Mouse (Mus musculus) hindbrain, embryonic 15.5 days (tissue): Measurements from ENCODE around the gene Scel. TPM values are rescaled to one million over a fixed set of nuclear protein-coding genes. Genes with fewer than 3 reads are reported as not detected.

Source experiments
- ATAC-seq: fragments of 200-750 bp; cut with Nextera tagmentation; 2 replicates; pipeline ENCODE4 v1.8.0; 2017; ENCODE audit warnings: low read depth, moderate number of reproducible peaks, moderate TSS enrichment; ENCODE audit not compliant: low FRiP score
- H3K27ac ChIP-seq: fragments of 300-500 bp; sonication (generic); replicated peaks from 2 replicates; pipeline ENCODE4 v1.5.1; 2015; ENCODE audit warnings: mild to moderate bottlenecking, inconsistent platforms
- H3K27me3 ChIP-seq: fragments of 300-500 bp; sonication (generic); 2 replicates; pipeline ENCODE4 v1.6.1; 2015; ENCODE audit warnings: control low read depth, inconsistent platforms
- H3K36me3 ChIP-seq: fragments of 300-500 bp; sonication (generic); 2 replicates; pipeline ENCODE4 v1.6.1; 2015; ENCODE audit warnings: control low read depth, inconsistent platforms
- H3K4me1 ChIP-seq: fragments of 300-500 bp; sonication (generic); replicated peaks from 2 replicates; pipeline ENCODE4 v1.6.1; 2015; ENCODE audit warnings: control low read depth, inconsistent platforms
- H3K4me2 ChIP-seq: fragments of 300-500 bp; sonication (generic); 2 replicates; pipeline ENCODE4 v1.6.1; 2015; ENCODE audit warnings: moderate library complexity, mild to moderate bottlenecking, inconsistent platforms
- H3K4me3 ChIP-seq: fragments of 300-500 bp; sonication (generic); 2 replicates; pipeline ENCODE4 v1.5.1; 2015; ENCODE audit warnings: mild to moderate bottlenecking, inconsistent platforms
- H3K9ac ChIP-seq: fragments of 300-500 bp; sonication (generic); 2 replicates; pipeline ENCODE4 v1.6.1; 2015; ENCODE audit warnings: inconsistent platforms
- H3K9me3 ChIP-seq: fragments of 300-500 bp; sonication (generic); 2 replicates; pipeline ENCODE4 v1.6.1; 2016; ENCODE audit warnings: control low read depth, inconsistent platforms
- WGBS: fragments of 180-500 bp; shearing (Covaris S2); methylation state at CpG from one replicate; pipeline ENCODE4 v1.1.7; 2015; 5-methylcytosine and 5-hydroxymethylcytosine counted together
- polyA plus RNA-seq: library from polyadenylated mRNA; unstranded; fragments of >200 nt; fragmentation: Nextera tagmentation; extraction: Ambion mirVana; gene quantifications from 2 replicates; pipeline ENCODE4 v1.2.1, GENCODE M21; 2015

Scel gene
- polyA plus RNA-seq, 1 experiment from 2014 or later, result 0.13 TPM

DNA sequence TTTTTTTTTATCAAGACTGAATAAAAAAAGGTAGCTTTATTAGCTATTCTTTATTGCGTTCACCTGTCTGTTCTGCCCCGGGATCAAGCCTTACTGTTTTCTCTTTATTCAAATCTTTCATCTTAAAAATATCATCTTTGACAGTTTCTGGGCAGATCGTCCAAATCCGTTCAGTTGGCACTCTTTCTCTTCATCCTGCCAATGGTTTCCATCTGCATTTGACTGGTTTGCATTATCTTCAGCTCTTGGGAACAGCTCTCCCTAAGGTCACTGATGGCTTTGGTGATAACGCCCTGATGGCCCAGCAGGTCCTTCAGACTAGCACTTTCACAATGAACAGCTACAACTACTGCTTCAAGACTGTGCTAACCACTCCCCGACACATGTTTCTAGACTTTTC, 35.1 kb downstream of the Scel start:
- no peaks in the 10 kb centered on the region for H3K27me3 ChIP-seq
- no peaks in the 10 kb centered on the region for H3K36me3 ChIP-seq
- no peak overlapping the region for H3K27ac ChIP-seq
- no peak overlapping the region for H3K4me2 ChIP-seq
- no peak for ATAC-seq
- H3K9me3 ChIP-seq, result no peaks in the 10 kb centered on the region
- H3K4me1 ChIP-seq, result peaks cover 17% of the 10 kb centered on the region
- H3K4me3 ChIP-seq, result no peak overlapping the region
- WGBS, result 84% methylated on average over 6 of the region's 6 CpGs
- H3K9ac ChIP-seq, result no peak overlapping the region

DNA sequence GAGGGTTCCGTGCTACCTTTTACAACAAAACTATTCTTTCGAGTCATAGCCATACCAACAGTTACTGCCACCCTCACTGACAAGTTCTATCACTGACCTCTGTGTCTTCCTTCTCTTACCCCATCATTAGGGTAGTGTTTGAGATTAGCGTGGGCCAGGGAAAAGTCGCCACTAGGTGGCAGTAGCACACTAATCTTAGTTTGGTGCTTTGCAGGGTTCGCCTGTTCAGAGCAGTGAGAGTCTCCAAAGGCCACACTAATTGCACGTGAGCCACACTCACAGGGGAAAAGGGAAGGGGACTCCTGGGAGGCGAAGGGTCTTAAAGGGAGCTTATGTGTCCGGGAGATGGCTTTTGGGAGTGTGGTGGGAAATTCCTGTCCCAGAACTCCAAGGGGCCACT, 37.3 kb downstream of the Scel start:
- Histone ChIP-seq H3K27ac (no peak overlapping the region), H3K27me3 (no peaks in the 10 kb centered on the region), H3K4me3 (no peak overlapping the region), H3K36me3 (no peaks in the 10 kb centered on the region), H3K9me3 (no peaks in the 10 kb centered on the region), H3K4me1 (peaks cover 20% of the 10 kb centered on the region), H3K4me2 (no peak overlapping the region), H3K9ac (no peak overlapping the region)
- 16% methylated on average over 8 of the region's 8 CpGs for WGBS
- ATAC-seq, result peak; percentile 79; the same call in 1 of the 2 replicates

DNA sequence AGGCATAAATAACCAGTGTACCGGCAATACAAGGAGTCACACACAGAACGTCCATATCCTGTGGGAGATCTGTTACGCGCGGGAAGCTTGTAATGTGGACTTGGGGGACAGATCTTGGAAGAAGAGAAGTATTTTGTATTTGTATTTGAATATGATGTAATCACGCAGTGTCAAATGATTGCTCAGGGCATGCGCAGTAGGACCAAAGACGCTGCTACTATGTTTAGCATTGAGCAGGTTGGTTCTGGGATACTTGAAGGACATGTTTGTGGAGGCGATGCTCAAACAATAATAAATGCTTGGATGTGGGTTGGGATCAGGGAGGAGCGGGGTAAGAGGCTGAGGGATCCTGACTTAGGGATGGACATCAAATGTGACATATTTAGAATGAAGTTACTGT, 37.8 kb downstream of the Scel start:
- 0 out of 2 replicates have a peak, but pooled peaks have one; percentile 13 for ATAC-seq
- 75% methylated on average over 10 of the region's 10 CpGs for WGBS
- H3K4me2 ChIP-seq, result no peak overlapping the region

DNA sequence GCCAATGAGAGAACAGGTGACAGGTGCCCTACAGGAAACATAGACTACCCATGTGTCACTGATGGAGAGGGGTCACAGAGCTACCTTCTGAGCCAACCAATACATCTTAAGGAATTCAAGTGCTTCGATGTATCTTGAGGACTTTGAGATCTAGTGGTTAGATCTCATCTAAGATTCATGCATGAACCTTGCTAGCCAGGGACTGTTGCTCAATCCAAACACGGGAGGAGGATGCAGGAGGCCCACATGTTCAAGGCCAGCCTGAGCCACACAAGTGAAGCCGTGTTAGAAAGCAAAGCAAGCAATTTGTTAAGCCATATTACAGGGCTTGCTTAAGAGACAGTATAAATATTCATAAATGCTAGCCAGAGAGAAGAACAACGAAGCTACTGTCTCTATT, 38.8 kb downstream of the Scel start:
- Histone ChIP-seq H3K9ac (no peak overlapping the region), H3K4me2 (no peak overlapping the region), H3K4me1 (peaks cover 13% of the 10 kb centered on the region), H3K27me3 (no peaks in the 10 kb centered on the region), H3K9me3 (no peaks in the 10 kb centered on the region), H3K27ac (no peak overlapping the region), H3K4me3 (no peak overlapping the region), H3K36me3 (no peaks in the 10 kb centered on the region)
- WGBS, result 64% methylated on average over 4 of the region's 4 CpGs
- ATAC-seq, result no peak

More for the DNA sequence above, 37.8 kb downstream of the Scel start:
- Histone ChIP-seq H3K9ac (no peak overlapping the region), H3K4me3 (no peak overlapping the region), H3K27ac (no peak overlapping the region), H3K36me3 (no peaks in the 10 kb centered on the region), H3K27me3 (no peaks in the 10 kb centered on the region), H3K4me1 (peaks cover 16% of the 10 kb centered on the region), H3K9me3 (no peaks in the 10 kb centered on the region)

DNA sequence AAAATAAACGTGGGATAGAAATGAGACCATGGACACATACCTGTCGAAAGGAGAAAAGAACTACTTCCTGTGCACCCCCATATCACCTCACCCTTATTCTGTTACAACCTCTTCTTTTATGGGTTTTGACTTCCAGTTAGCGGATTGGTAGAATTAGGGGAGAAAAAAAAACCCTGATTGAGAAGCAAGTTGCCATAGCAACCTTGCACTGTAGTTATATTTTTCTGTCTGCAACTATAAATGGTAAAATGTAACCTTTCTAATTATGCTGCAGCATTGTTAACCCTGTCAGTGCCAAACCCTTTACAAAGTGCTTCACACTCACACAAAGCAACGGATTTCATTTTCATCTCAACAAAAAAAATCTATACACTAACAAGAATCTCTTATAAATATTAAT, 39.2 kb downstream of the Scel start:
- ATAC-seq, result no peak
- WGBS, result 50% methylated on average over 4 of the region's 4 CpGs

DNA sequence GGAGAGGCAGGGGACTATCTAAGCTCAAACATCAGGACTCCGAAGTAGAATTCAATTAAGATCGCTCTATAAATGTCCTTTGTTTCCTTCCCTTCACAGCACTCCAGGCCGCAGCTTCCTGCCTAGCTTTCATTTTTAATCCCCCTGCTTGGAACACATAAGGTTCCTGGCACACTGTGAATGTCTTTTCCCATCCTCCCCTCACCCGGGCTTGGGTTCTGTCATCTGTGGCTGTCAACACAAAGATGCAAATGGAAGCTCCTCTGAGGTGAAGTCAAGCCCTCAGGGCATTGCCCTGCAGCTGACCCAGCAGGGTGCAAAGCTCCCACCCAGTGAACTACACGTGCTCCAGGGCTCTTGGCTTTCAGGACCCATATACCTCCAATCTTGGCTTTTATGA, 43.5 kb downstream of the Scel start:
- H3K9me3 ChIP-seq, result no peaks in the 10 kb centered on the region
- H3K4me1 ChIP-seq, result peaks cover 13% of the 10 kb centered on the region
- no peaks in the 10 kb centered on the region for H3K36me3 ChIP-seq
- WGBS, result 29% methylated on average over 5 of the region's 5 CpGs
- no peak overlapping the region for H3K4me2 ChIP-seq
- H3K4me3 ChIP-seq, result no peak overlapping the region
- H3K9ac ChIP-seq, result no peak overlapping the region
- no peaks in the 10 kb centered on the region for H3K27me3 ChIP-seq
- ATAC-seq, result no peak
- no peak overlapping the region for H3K27ac ChIP-seq

More for the DNA sequence above, 39.2 kb downstream of the Scel start:
- H3K9me3 ChIP-seq, result no peaks in the 10 kb centered on the region
- peaks cover 13% of the 10 kb centered on the region for H3K4me1 ChIP-seq
- H3K27me3 ChIP-seq, result no peaks in the 10 kb centered on the region
- no peak overlapping the region for H3K9ac ChIP-seq
- no peak overlapping the region for H3K27ac ChIP-seq
- no peak overlapping the region for H3K4me3 ChIP-seq
- no peaks in the 10 kb centered on the region for H3K36me3 ChIP-seq
- no peak overlapping the region for H3K4me2 ChIP-seq

DNA sequence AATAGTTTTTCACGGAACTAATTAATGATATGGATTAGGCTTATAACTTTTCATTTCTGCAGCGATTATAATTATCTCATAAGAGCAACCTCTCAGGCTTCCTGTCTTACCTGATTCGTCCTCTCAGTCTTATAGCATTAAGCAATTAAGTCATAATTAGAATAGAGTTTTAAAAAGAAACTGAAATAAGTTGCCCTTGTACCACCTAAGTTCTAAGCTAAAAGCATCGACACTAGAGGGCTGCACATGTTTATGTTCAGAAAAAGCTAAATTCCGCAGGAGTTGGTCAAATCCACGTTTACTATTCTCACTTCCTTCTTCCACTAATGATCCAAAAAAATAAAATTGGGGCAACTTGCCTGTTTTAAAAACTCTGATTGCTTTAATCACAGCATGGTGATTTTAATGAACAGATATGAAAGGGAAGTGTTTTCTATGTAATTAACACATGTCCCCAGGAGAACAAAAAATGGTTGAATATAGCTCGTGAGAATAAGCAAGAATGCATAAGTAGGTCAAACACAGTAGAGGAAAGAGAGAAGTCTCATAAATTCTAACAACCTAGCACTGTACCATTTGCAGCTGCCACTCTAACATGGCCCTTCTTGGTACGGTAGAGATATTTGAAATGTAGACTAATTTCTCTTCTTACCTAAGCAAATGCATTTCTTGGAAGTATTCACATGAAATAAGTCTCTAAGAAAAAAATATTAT, 48.4 kb downstream of the Scel start:
- no peak for ATAC-seq
- 72% methylated on average over 8 of the region's 8 CpGs for WGBS
- Histone ChIP-seq H3K4me1 (no peaks in the 10 kb centered on the region), H3K9ac (no peak overlapping the region), H3K27ac (no peak overlapping the region), H3K4me3 (no peak overlapping the region), H3K9me3 (no peaks in the 10 kb centered on the region), H3K4me2 (no peak overlapping the region), H3K27me3 (no peaks in the 10 kb centered on the region), H3K36me3 (no peaks in the 10 kb centered on the region)

DNA sequence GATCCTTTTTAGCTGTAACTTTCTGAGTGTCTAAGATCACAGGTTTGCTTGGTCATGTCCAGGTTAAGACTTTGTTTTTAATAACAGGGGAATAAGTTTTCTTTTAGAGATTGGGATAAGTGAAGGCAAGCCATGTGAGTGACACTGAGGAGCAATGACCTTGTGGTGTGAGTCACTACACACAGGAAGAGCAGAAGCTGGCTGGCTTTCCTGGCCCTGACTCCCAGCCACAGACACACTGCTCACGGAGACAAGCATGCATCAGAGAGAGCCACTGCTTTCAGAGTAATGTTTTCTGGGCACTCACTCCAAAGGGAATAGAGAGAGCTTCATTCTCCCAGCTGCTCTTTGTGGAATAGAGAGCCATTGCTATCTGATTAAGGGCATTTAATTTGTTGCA, 54.8 kb downstream of the Scel start:
- Histone ChIP-seq H3K27me3 (no peaks in the 10 kb centered on the region), H3K4me1 (no peaks in the 10 kb centered on the region), H3K9ac (no peak overlapping the region), H3K27ac (0 out of 2 replicates have a peak overlapping the region, but pooled peaks have one; percentile 10), H3K9me3 (no peaks in the 10 kb centered on the region), H3K4me3 (no peak overlapping the region), H3K4me2 (no peak overlapping the region), H3K36me3 (no peaks in the 10 kb centered on the region)
- WGBS, result 26% methylated on average over 1 of the region's 1 CpGs
- ATAC-seq, result 0 out of 2 replicates have a peak, but pooled peaks have one; percentile 42

DNA sequence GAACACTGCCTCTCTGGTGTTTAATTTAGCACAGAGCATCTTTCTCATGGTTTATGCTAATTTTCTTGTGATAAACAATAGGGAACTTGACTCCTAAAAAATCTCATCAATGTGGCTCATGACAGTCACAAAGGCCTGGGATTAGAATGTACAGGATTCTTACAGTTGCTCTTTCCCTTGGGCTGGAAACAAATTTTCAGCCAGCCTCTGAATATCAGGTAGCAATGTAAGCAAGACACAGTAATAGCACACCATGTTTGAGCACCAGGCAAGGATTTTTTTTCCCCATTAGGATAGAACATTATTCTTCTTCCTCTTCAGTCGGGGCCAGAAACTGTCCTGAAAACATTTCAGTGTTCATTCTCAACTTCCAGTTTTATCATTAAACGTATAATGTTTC, 55.3 kb downstream of the Scel start:
- Histone ChIP-seq H3K4me2 (no peak overlapping the region), H3K9me3 (no peaks in the 10 kb centered on the region), H3K4me3 (no peak overlapping the region), H3K27me3 (no peaks in the 10 kb centered on the region), H3K27ac (no peak overlapping the region), H3K36me3 (no peaks in the 10 kb centered on the region), H3K9ac (no peak overlapping the region), H3K4me1 (no peaks in the 10 kb centered on the region)
- 71% methylated on average over 2 of the region's 2 CpGs for WGBS
- no peak for ATAC-seq

DNA sequence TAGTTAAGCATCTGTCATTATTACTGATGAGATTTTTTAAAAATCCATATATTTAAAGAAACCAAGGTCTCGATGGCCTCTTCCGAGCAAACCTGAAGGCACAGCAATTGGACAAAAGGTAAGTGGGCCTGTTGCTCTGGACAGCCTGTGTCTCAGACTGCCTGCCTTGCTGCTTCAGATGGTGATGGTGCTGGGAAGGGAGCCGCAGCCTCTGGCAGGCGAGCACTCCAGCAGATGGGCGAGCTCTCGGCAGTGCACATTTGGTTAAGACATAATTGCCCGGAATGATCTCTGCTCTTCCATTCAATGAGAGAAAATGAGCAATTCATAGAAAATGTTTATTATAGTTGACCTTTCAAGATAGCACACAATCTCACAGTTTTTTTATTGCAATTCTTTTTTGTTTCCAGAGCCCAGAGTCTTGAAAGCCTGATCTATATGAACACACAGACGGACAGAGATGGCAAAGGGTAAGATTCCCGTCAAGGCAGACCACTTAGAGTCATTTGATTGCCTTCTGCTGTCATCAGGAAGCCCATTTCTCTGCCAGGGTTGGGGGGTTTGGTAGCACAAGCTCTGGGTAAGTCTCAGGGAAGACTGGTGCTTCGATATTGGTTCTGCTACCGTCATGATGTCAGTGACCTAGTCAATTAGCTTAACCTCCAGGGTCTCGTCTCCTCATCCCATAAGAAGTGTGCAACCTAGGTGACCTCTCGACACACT, 58.6 kb downstream of the Scel start:
- Histone ChIP-seq H3K4me1 (no peaks in the 10 kb centered on the region), H3K36me3 (no peaks in the 10 kb centered on the region), H3K4me2 (no peak overlapping the region), H3K9me3 (no peaks in the 10 kb centered on the region), H3K4me3 (no peak overlapping the region), H3K27ac (no peak overlapping the region), H3K9ac (no peak overlapping the region), H3K27me3 (no peaks in the 10 kb centered on the region)
- 79% methylated on average over 13 of the region's 13 CpGs for WGBS
- ATAC-seq, result no peak

DNA sequence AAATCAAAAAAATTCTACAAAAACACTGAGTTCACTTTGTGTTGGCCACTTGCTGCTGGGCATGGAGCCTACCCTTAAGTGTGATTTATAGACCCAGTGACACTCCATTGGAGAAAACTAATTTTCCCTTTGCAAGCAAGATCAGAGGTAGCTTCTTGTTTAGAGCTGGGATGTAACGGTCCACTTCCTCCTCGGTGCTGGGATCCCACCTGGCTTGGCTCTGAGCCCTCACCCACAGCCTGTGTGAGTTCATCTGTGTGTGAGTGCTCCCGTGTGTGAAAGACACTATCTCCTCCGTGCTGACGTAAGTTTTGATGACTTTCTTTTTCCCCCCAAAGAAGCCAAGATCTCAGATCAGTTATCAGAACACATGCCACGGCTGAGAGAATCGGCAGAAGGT, 62.7 kb downstream of the Scel start:
- no peak for ATAC-seq
- no peak overlapping the region for H3K4me2 ChIP-seq
- H3K9ac ChIP-seq, result no peak overlapping the region
- H3K27ac ChIP-seq, result no peak overlapping the region
- no peaks in the 10 kb centered on the region for H3K9me3 ChIP-seq
- no peaks in the 10 kb centered on the region for H3K27me3 ChIP-seq
- H3K4me3 ChIP-seq, result no peak overlapping the region
- H3K36me3 ChIP-seq, result no peaks in the 10 kb centered on the region
- no peaks in the 10 kb centered on the region for H3K4me1 ChIP-seq
- WGBS, result 90% methylated on average over 7 of the region's 7 CpGs

DNA sequence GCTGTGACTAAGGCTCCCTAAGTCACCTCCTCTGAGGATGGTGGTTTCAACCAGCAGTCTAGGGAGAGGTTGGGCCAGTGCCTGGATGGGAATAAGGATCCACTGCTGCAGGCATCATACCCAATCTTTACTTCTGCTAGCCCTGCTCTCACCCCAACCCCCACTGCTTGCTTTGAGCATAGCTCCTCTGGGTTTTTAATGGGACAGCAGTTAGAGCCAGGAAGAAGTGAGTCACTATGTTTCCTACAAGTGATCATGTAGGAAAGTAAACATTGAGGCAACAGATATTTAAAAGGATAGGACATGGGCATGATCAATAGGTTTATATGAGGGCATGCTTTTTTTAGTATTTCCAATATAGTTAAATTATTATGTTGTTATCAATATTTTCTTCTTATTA, 63.9 kb downstream of the Scel start:
- no peaks in the 10 kb centered on the region for H3K9me3 ChIP-seq
- no peaks in the 10 kb centered on the region for H3K4me1 ChIP-seq
- no peak overlapping the region for H3K27ac ChIP-seq
- H3K36me3 ChIP-seq, result no peaks in the 10 kb centered on the region
- no peak overlapping the region for H3K9ac ChIP-seq
- no peak overlapping the region for H3K4me3 ChIP-seq
- no peak overlapping the region for H3K4me2 ChIP-seq
- no peak for ATAC-seq
- H3K27me3 ChIP-seq, result no peaks in the 10 kb centered on the region
